Mouse (Mus musculus) liver, embryonic 14.5 days (tissue): Measurements from ENCODE around the gene P2ry13.

ENCODE experiments used
- CTCF ChIP-seq: IDR thresholded peaks from 2 replicates; pipeline ENCODE4 v1.5.1; 2016; ENCODE audit warnings: antibody characterized with exemption, low read depth, control low read depth
- EP300 ChIP-seq: IDR thresholded peaks from 2 replicates; pipeline ENCODE4 v1.6.1; 2016; ENCODE audit warnings: antibody characterized with exemption, low read depth

DNA sequence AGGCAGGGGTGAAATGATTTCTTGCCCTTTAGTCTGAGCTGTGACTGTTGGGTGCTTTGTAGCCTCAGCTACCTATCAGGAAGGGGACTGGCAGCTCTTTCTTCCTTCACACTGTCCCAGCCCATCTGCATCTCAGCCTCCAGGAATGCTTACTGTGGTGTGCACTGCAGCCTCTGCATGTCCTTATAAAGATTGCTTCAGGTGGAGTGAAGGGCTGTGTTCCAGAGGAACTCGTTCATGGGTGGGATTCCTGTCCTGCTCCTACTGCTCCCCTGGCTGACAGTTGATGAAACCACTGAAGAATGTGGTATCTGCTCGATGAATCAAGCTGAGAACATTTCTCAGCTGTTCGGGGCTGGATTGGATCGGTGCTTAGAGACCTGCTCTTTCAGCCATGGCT is 23.3 kb downstream of the P2ry13 start:
- no peak for TF ChIP-seq CTCF
- no peak for TF ChIP-seq EP300
